In the genomic region with DNA sequence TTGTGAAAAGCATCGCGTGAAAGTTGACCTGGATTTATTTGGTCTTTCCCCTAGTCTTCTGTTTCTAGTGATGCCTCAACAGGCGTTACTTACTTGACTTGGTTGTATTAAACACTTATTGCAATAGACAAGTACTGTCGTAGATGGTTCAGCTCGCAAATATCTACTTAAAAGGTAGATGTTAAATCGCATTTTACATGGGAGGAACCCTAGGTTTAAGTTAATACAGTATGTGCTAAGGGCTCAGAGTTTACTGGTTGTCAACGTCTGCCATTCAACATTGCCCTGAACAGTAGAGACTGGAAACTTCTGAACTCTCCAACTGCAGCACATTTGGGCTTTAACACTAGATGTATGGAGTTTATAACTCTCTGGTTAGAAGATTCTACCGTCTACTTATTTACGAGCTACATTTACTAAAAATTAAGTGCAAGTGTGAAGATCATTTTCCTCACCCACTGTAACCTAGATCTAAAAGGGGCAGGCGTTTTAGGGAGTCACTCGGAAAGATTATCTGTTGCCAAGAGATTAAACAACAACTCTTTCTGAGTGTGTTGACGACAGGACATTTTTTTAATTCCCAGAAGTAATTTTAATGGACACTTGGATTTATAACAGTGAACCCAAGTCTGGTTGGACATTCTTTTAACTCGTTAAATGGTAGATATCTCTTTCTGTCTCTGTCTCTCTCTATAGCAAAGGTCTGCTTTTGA, we compare ENCODE assay signal across 8 mouse cellular contexts. TPM values are rescaled to one million over a fixed set of nuclear protein-coding genes. Genes with fewer than 3 reads are reported as not detected.
A peak's percentile ranks its signal among the peaks of the same experiment; 100 is the strongest.
DNase-seq lines count a peak whose midpoint lies in the region; ATAC-seq lines count a peak whose summit lies in the region.

No protein-coding gene starts in this region.

- peaks cover 2 to 13% of the 10 kb centered on the region in 2 experiments; a peak in 3 of 4 replicates for H3K4me1 ChIP-seq in heart, embryonic 14.5 days (ENCODE audit: control insufficient read depth in 2 of 2, insufficient read depth in 2 of 2, low read length in 2 of 2)
- peaks cover 20% of the 10 kb centered on the region for H3K4me1 ChIP-seq in hindbrain, embryonic 10.5 days (replicated peaks)
- peaks cover 27% of the 10 kb centered on the region for H3K4me1 ChIP-seq in midbrain, embryonic 10.5 days

- ATAC-seq in heart, embryonic 14.5 days (ENCODE audit: insufficient number of reproducible peaks, insufficient read depth, low FRiP score, low read depth): no peak
- ATAC-seq in CD4-positive, CD25-positive, alpha-beta regulatory T cell, adult 4 months: no peak
- no peak for ATAC-seq in monocyte, adult 5-6 weeks (replicated peaks; ENCODE audit: insufficient number of reproducible peaks, low FRiP score, low TSS enrichment, poor library complexity, severe bottlenecking)

- H3K9me3 ChIP-seq in heart, embryonic 14.5 days (ENCODE audit: control insufficient read depth, low read length): no peaks in the 10 kb centered on the region
- H3K9me3 ChIP-seq in hindbrain, embryonic 10.5 days: no peaks in the 10 kb centered on the region
- H3K9me3 ChIP-seq in midbrain, embryonic 10.5 days (replicated peaks): no peaks in the 10 kb centered on the region

- H3K4me2 ChIP-seq in heart, embryonic 14.5 days (ENCODE audit: low read length): peak overlapping the region; percentile 61

- H3K27me3 ChIP-seq in heart, embryonic 14.5 days (ENCODE audit: control insufficient read depth, insufficient read depth, low read length): no peaks in the 10 kb centered on the region
- H3K27me3 ChIP-seq in hindbrain, embryonic 10.5 days (ENCODE audit: insufficient read depth, poor library complexity, severe bottlenecking): no peaks in the 10 kb centered on the region
- H3K27me3 ChIP-seq in midbrain, embryonic 10.5 days (ENCODE audit: low read depth, poor library complexity, severe bottlenecking): no peaks in the 10 kb centered on the region

- peaks cover 39% of the 10 kb centered on the region for H3K36me3 ChIP-seq in heart, embryonic 14.5 days (ENCODE audit: control insufficient read depth, insufficient read depth, low read length)
- peaks cover 33% of the 10 kb centered on the region for H3K36me3 ChIP-seq in hindbrain, embryonic 10.5 days
- peaks cover 45% of the 10 kb centered on the region for H3K36me3 ChIP-seq in midbrain, embryonic 10.5 days

- H3K27ac ChIP-seq in heart, embryonic 14.5 days (replicated peaks in 1 of 2; ENCODE audit: control insufficient read depth in 1 of 2, insufficient read depth in 1 of 2, low read depth in 2 of 2, low read length in 2 of 2): peak overlapping the region; percentile 68 to 76; a peak in 3 of 4 replicates
- H3K27ac ChIP-seq in hindbrain, embryonic 10.5 days: peak overlapping the region; percentile 93
- peak overlapping the region; percentile 89 for H3K27ac ChIP-seq in midbrain, embryonic 10.5 days (replicated peaks)

- H3K9ac ChIP-seq in heart, embryonic 14.5 days (ENCODE audit: low read length): peak overlapping the region; percentile 89

- peak overlapping the region; percentile 88 to 89 for H3K4me3 ChIP-seq in heart, embryonic 14.5 days (ENCODE audit: control insufficient read depth in 1 of 2, insufficient read depth in 1 of 2, low read depth in 1 of 2, low read length in 2 of 2)
- H3K4me3 ChIP-seq in hindbrain, embryonic 10.5 days: peak overlapping the region; percentile 90
- H3K4me3 ChIP-seq in midbrain, embryonic 10.5 days: peak overlapping the region; percentile 69

- no peak for DNase-seq in heart, adult 8-10 months (ENCODE audit: low spot score)
- peak; percentile 27 for DNase-seq in Muller cell, postnatal 12 days (ENCODE audit: inconsistent ontology term)
- DNase-seq in hindbrain, embryonic 10.5 days (ENCODE audit: low spot score): no peak
- DNase-seq in midbrain, embryonic 10.5 days (ENCODE audit: low spot score): no peak
- no peak for DNase-seq in urinary bladder, postnatal 25 days (ENCODE audit: low spot score)

- 9% methylated on average over 13 of the region's 13 CpGs for WGBS in heart, embryonic 14.5 days
- whole genome bisulfite sequencing in hindbrain, embryonic 10.5 days: 27% methylated on average over 13 of the region's 13 CpGs
- WGBS in midbrain, embryonic 10.5 days: 23% methylated on average over 13 of the region's 13 CpGs

RNA-seq across cellular contexts. Expression of a gene that starts 0.7 kb away (rescaled TPM):
- polyA plus RNA-seq in heart, embryonic 14.5 days (2014; fragmentation: Nextera tagmentation; extraction: Ambion mirVana): 15.0 and 17.2 TPM in 2 replicates
- total RNA-seq in heart, adult 8-10 months (2022): 10 to 100 TPM; 20.9 to 23.7 (median 22.7) TPM
- 17.8 and 18.0 TPM in 2 replicates for polyA plus RNA-seq in hindbrain, embryonic 10.5 days (2016; fragmentation: Nextera tagmentation; extraction: Ambion mirVana)
- polyA plus RNA-seq in midbrain, embryonic 10.5 days (2016; fragmentation: Nextera tagmentation; extraction: Ambion mirVana): 18.9 and 21.4 TPM in 2 replicates
- 10 to 100 TPM; 19.4 to 25.5 TPM for polyA plus RNA-seq in CD4-positive, CD25-positive, alpha-beta regulatory T cell, adult 4 months (2017; shearing (Covaris generic))
- total RNA-seq in monocyte, adult 5-6 weeks (2017): 20.9 to 24.1 TPM (median 22.5 TPM) in 3 replicates

RNA-seq across cellular contexts. Expression of a gene that starts 1.1 kb away (rescaled TPM):
- 48.7 and 51.3 TPM in 2 replicates for polyA plus RNA-seq in heart, embryonic 14.5 days (2014; fragmentation: Nextera tagmentation; extraction: Ambion mirVana)
- 10 to 100 TPM; 31.9 to 35.7 (median 33.3) TPM for total RNA-seq in heart, adult 8-10 months (2022)
- 71.7 and 84.6 TPM in 2 replicates for polyA plus RNA-seq in hindbrain, embryonic 10.5 days (2016; fragmentation: Nextera tagmentation; extraction: Ambion mirVana)
- polyA plus RNA-seq in midbrain, embryonic 10.5 days (2016; fragmentation: Nextera tagmentation; extraction: Ambion mirVana): 81.4 and 87.7 TPM in 2 replicates
- polyA plus RNA-seq in CD4-positive, CD25-positive, alpha-beta regulatory T cell, adult 4 months (2017; shearing (Covaris generic)): 10 to 100 TPM; 42.1 to 48.5 TPM
- 32.2 to 45.7 TPM (median 37.3 TPM) in 3 replicates for total RNA-seq in monocyte, adult 5-6 weeks (2017)

RNA-seq across cellular contexts. Expression of a gene that starts 49.1 kb away (rescaled TPM):
- polyA plus RNA-seq in heart, embryonic 14.5 days (2014; fragmentation: Nextera tagmentation; extraction: Ambion mirVana): 40.2 and 49.5 TPM in 2 replicates
- total RNA-seq in heart, adult 8-10 months (2022): under 1 TPM in 1 of 4 experiments, not detected in 3; 0.35 TPM
- 55.5 and 86.6 TPM in 2 replicates for polyA plus RNA-seq in hindbrain, embryonic 10.5 days (2016; fragmentation: Nextera tagmentation; extraction: Ambion mirVana)
- polyA plus RNA-seq in midbrain, embryonic 10.5 days (2016; fragmentation: Nextera tagmentation; extraction: Ambion mirVana): 78.7 and 89.8 TPM in 2 replicates
- polyA plus RNA-seq in CD4-positive, CD25-positive, alpha-beta regulatory T cell, adult 4 months (2017; shearing (Covaris generic)): 1 to 10 TPM; 2.6 to 5.6 TPM
- total RNA-seq in monocyte, adult 5-6 weeks (2017): 10.9 to 20.7 TPM (median 17.3 TPM) in 3 replicates

RNA-seq across cellular contexts. Expression of a gene that starts 49.3 kb away (rescaled TPM):
- polyA plus RNA-seq in heart, embryonic 14.5 days (2014; fragmentation: Nextera tagmentation; extraction: Ambion mirVana): 8.2 and 9.3 TPM in 2 replicates
- 1 to 10 TPM; 5.8 to 6.3 (median 6.1) TPM for total RNA-seq in heart, adult 8-10 months (2022)
- 12.5 and 17.4 TPM in 2 replicates for polyA plus RNA-seq in hindbrain, embryonic 10.5 days (2016; fragmentation: Nextera tagmentation; extraction: Ambion mirVana)
- polyA plus RNA-seq in midbrain, embryonic 10.5 days (2016; fragmentation: Nextera tagmentation; extraction: Ambion mirVana): 17.9 and 18.6 TPM in 2 replicates
- 10 to 100 TPM; 14.9 to 15.6 TPM for polyA plus RNA-seq in CD4-positive, CD25-positive, alpha-beta regulatory T cell, adult 4 months (2017; shearing (Covaris generic))
- 26.5 to 44.2 TPM (median 29.4 TPM) in 3 replicates for total RNA-seq in monocyte, adult 5-6 weeks (2017)
